Mouse (Mus musculus): ENCODE measurements around the gene Abhd10.

- no peak for TF ChIP-seq CTCF (IDR thresholded peaks at IDR 0.05; ENCODE audit: insufficient read depth, low read depth, low read length)
- TF ChIP-seq POLR2A (IDR thresholded peaks at IDR 0.05; ENCODE audit: insufficient read depth, low read depth, low read length): no peak
Observed at GRCm38 (mm10) chr16:45699301-45699700, 43.5 kb downstream of the Abhd10 start.
